In genomic region chr15:82765943-82766342, GRCm38 (mm10) we compare ENCODE assay signal across 25 mouse cellular contexts. TPM values are rescaled to one million over a fixed set of nuclear protein-coding genes. Genes with fewer than 3 reads are reported as not detected.
"Had no signal": no experiment of that assay in that cellular context is flagged by ENCODE, and none has a peak within 500 bp of the region (broad histone marks: within the 10 kb centered on the region; RNA-seq: fewer than 3 reads in every experiment).

No protein-coding gene starts in this region.

- H3K4me3 ChIP-seq: midbrain, embryonic 10.5 days; midbrain, embryonic 12.5 days; myocyte; neural tube, embryonic 13.5 days; neural tube, embryonic 15.5 days had no signal

- ATAC-seq: midbrain, embryonic 16.5 days had no signal

- H3K36me3 ChIP-seq: midbrain, embryonic 10.5 days; midbrain, embryonic 12.5 days; neural tube, embryonic 13.5 days; neural tube, embryonic 15.5 days had no signal

- DNase-seq: lung, adult 18-20 months; lung, embryonic 14.5 days; lung, postnatal 10 days; lung, postnatal 4 days; midbrain, embryonic 14.5 days; retina, postnatal 1 day; right cerebral cortex, adult 18-20 months; right cerebral cortex, postnatal 25 days; right cerebral cortex, postnatal 4 days; spleen, adult 18-20 months; thymus, adult 18-20 months; thymus, postnatal 14 days; thymus, postnatal 36 days had no signal

- H3K9me3 ChIP-seq: midbrain, embryonic 10.5 days; midbrain, embryonic 12.5 days; neural tube, embryonic 13.5 days; neural tube, embryonic 15.5 days had no signal

- H3K27ac ChIP-seq: midbrain, embryonic 10.5 days; midbrain, embryonic 12.5 days; neural tube, embryonic 13.5 days; neural tube, embryonic 15.5 days had no signal

- H3K4me1 ChIP-seq: midbrain, embryonic 10.5 days; midbrain, embryonic 12.5 days; neural tube, embryonic 13.5 days; neural tube, embryonic 15.5 days had no signal

- H3K4me2 ChIP-seq: lung, embryonic 14.5 days; midbrain, embryonic 12.5 days; neural tube, embryonic 13.5 days; neural tube, embryonic 15.5 days had no signal

- H3K9ac ChIP-seq: lung, embryonic 14.5 days; midbrain, embryonic 12.5 days; neural tube, embryonic 13.5 days; neural tube, embryonic 15.5 days had no signal

- H3K27me3 ChIP-seq: midbrain, embryonic 12.5 days; neural tube, embryonic 13.5 days; neural tube, embryonic 15.5 days had no signal

RNA-seq across cellular contexts. Expression of gene Cyp2d40, which starts 2.0 kb away (rescaled TPM):
- polyA plus RNA-seq: lung, embryonic 14.5 days; lung, embryonic 16.5 days; midbrain, embryonic 10.5 days; midbrain, embryonic 12.5 days; midbrain, embryonic 14.5 days; midbrain, embryonic 16.5 days; myocyte; neural tube, embryonic 11.5 days; neural tube, embryonic 13.5 days; neural tube, embryonic 15.5 days; small intestine, adult 2 months; stomach, embryonic 14.5 days; stomach, embryonic 16.5 days; thymus, postnatal 0 days had no signal

RNA-seq across cellular contexts. Expression of gene Cyp2d26, which starts 28.2 kb away (rescaled TPM):
- polyA plus RNA-seq: lung, embryonic 14.5 days; midbrain, embryonic 10.5 days; midbrain, embryonic 12.5 days; myocyte; neural tube, embryonic 11.5 days; neural tube, embryonic 15.5 days had no signal
